Mouse (Mus musculus): Measurements from ENCODE around the gene Slc38a10. TPM values are rescaled to one million over a fixed set of nuclear protein-coding genes. Genes with fewer than 3 reads are reported as not detected.

Gene Slc38a10
- polyA plus RNA-seq, 1 experiment from 2014 or later, result 110 TPM

DNA sequence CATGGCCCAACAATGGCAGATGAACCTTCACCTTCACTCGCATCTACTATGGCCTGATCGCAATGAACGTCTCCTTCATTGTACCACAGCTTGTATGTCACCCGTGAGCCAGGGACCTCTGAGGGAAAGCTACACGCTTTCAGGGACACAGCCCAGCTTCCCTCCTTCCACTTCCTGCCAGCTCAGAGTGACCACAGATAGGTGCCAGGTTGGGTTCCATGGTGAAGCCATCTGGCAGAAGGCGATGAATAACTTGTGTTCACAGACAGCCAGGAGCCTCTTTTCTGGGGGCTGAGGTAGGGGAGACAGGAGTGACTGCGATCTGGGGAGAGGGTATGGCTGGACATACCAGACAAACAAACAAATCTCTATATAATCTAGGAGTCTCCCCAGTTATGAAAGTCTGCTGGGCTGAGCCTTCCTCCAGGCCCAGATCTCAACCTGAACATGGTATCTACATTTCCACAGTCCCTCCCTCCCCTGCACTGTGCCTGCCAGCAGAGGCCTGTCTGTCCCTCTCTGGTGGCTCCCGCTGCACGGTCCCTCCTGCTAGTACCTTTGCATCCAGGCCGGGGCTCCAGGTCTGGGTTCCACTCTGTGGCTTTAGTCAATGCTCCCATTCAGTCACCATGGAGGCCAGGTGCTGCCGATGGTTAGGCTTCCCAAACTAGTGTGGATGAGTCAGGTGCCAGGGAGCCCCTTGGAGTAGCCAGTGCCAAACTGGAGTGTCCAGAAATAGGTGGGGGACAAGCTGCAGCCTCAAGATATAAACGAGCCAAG, 95.0 kb downstream of the Slc38a10 start:
- H3K27me3 ChIP-seq, result peaks cover 3% of the 10 kb centered on the region; the same call in 1 of the 2 replicates
- H3K27ac ChIP-seq, result no peak overlapping the region
- peaks cover 6% of the 10 kb centered on the region for H3K4me1 ChIP-seq (replicated peaks)
- H3K4me3 ChIP-seq, result no peak overlapping the region
- 91% methylated on average over 12 of the region's 12 CpGs for WGBS
- no peak overlapping the region for H3K4me2 ChIP-seq
- no peaks in the 10 kb centered on the region for H3K36me3 ChIP-seq
- no peak overlapping the region; the same call in 1 of the 2 replicates for H3K9ac ChIP-seq
- no peaks in the 10 kb centered on the region for H3K9me3 ChIP-seq
- ATAC-seq (ENCODE audit: low FRiP score), result no peak

Small RNAs within 50 kb of the gene (microRNA-seq; reads per million reads assigned to microRNA genes)
- not detected for gene Gm25948

Other genes with a start within 250 kb of the Slc38a10 start
- 100 and 103 TPM in 2 replicates for gene Chmp6, start 237.9 kb downstream of the Slc38a10 start, polyA plus RNA-seq (2015; fragmentation: Nextera tagmentation; extraction: Ambion mirVana)
- gene Baiap2, start 208.6 kb downstream of the Slc38a10 start, polyA plus RNA-seq (2015; fragmentation: Nextera tagmentation; extraction: Ambion mirVana), result 10.0 and 12.3 TPM in 2 replicates
- gene Aatk, start 104.2 kb downstream of the Slc38a10 start, polyA plus RNA-seq (2015; fragmentation: Nextera tagmentation; extraction: Ambion mirVana), result 24.1 and 24.3 TPM in 2 replicates
- 23.2 and 26.7 TPM in 2 replicates for gene Cep131, start 64.5 kb downstream of the Slc38a10 start, polyA plus RNA-seq (2015; fragmentation: Nextera tagmentation; extraction: Ambion mirVana)
- gene Tepsin, start 52.6 kb downstream of the Slc38a10 start, polyA plus RNA-seq (2015; fragmentation: Nextera tagmentation; extraction: Ambion mirVana), result 19.3 and 19.8 TPM in 2 replicates
- gene Ndufaf8, start 52.4 kb downstream of the Slc38a10 start, polyA plus RNA-seq (2015; fragmentation: Nextera tagmentation; extraction: Ambion mirVana), result 52.7 and 57.0 TPM in 2 replicates
- gene Bahcc1, start 81.6 kb upstream of the Slc38a10 start, polyA plus RNA-seq (2015; fragmentation: Nextera tagmentation; extraction: Ambion mirVana), result 13.6 and 17.0 TPM in 2 replicates
- 4,110 and 4,339 TPM in 2 replicates for gene Actg1, start 197.2 kb upstream of the Slc38a10 start, polyA plus RNA-seq (2015; fragmentation: Nextera tagmentation; extraction: Ambion mirVana)
- 1.6 and 2.6 TPM in 2 replicates for gene Fscn2, start 210.2 kb upstream of the Slc38a10 start, polyA plus RNA-seq (2015; fragmentation: Nextera tagmentation; extraction: Ambion mirVana)
- 74.6 and 82.4 TPM in 2 replicates for gene Faap100, start 227.4 kb upstream of the Slc38a10 start, polyA plus RNA-seq (2015; fragmentation: Nextera tagmentation; extraction: Ambion mirVana)